Mouse (Mus musculus) heart, postnatal 4 days (tissue): ENCODE results near the gene Olfr43. TPM values are rescaled to one million over a fixed set of nuclear protein-coding genes. Genes with fewer than 3 reads are reported as not detected.

Experiments used
- DNase-seq: peaks from one replicate; pipeline ENCODE4 v3.0.0; 2021
- total RNA-seq, 2 experiments: library from RNA; stranded (reverse); gene quantifications; 2 replicates each; pipeline ENCODE4 v1.2.3; 2021

The Olfr43 gene
- total RNA-seq: not detected

DNA sequence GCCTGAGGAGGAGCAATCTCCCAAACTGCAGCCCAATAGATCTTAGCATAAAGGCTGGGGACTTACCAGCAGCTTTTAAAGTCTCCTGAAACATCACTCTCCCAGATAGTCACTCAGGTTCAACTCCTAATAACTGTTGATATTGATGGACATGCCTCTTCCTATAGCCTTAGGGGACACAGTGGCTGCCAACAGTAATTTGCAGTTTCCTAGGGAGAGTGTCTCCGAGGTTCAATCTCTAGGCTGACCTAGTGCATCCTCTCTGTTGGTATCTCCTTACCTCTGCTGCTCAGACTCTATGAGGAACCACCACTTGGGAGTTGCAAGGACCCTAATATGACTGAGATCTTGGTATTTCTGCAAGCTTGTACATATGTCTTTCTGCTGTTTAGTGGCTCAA, at the start of gene Olfr43:
Gene Olfr43, minus strand, starts transcription at position 101 of the 400 bp plus-strand sequence.
- no peak for DNase-seq

DNA sequence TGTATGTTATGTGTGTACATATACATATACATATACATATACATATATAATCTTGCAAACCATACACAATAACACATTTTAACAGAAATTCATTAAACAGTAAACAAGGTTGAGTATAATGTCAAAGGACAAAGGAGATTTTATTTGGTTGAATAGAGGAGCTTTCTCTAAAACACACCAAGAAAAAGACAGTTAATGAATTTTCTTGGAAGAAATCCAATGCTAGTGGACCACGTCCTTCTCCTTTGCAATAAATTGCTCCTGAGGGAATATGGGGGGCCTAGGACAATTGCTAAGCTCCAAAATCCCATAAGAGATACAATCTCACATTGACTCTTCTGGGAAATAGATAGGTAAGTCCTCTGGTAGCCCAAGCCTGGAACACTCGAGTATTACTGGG, 48.3 kb upstream of the Olfr43 start, which contains the start of gene Olfr406:
Gene Olfr406, plus strand, starts transcription at position 301 of the 400 bp plus-strand sequence.
- no peak for DNase-seq

DNA sequence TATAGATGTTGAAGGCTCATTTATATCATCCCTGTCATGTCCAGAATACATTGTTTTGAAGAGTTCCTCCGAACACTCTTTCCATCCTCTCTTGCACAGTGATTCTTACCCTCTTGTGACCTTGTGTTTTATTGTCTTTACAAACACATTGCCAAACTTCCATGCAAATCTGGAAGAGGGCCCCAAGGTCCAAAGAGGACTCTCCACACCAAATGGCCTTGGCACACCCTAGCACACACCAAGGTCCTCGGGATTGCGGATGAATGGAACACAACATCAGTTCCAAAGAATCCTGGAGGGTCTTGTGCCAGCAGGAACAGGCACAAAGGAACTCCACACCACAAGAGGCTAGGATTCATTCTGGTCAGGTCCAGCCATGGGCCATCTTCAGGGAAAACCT, 30.0 kb upstream of the Olfr43 start:
- no peak for DNase-seq

DNA sequence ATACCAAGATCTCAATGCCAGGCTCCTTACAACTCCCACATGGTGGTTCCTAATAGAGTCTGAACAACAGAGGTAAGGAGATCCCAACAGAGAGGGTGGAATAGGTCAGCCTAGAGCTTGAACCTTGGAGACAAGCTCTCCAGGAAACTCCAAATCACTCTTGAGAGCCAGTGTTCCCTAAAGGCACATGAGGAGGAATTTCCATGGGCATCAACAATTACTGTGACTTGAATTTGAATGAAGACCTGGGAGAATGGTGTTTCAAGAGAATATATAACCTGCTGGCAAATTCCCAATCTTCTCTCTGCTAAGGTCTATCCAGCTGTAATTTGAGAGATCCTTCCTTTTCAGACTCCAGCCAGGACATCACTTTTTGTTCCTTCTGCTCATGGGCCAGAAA, 25.2 kb downstream of the Olfr43 start, which contains the start of gene Olfr403:
Gene Olfr403, plus strand, starts transcription at position 301 of the 400 bp plus-strand sequence.
- no peak for DNase-seq

DNA sequence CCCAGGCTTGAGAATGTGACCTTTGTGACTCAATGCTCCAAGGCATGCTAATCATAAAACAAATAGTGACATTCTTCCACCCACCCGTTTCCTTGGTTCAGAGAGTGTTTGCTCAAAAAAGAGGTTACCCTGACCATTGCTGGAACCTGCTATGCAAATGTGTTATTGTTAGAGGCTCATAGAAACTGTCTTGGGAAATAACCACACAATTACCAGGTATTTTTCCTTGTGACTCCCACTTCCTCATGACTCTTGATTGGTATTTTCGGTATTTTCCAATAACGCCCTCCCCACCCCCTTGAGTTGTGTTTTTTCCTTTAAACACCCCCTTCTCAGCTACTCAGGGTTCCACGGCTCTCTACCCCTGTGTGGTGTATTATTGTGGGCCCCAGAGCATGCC, 27.4 kb downstream of the Olfr43 start:
- DNase-seq: no peak

DNA sequence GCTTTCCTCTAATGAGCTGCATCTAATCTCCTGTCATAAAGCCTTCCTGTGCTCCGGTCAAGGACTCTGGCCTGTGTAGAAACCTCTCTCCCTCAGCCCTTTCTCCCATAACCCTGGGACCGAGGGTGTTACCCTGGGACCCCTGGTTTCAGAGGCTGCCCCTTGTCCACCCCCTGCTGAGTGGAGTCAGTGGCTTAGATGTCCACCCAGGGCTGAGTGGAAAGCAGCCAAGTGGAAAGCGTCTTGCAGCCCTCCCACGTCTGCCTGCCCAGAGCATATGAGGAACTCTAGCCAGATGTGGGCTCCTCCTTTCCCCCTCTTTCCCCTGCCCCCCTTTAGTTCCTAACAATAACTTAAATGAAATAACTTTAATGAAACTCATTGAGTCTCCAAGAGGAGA, 28.0 kb downstream of the Olfr43 start:
- DNase-seq: no peak

DNA sequence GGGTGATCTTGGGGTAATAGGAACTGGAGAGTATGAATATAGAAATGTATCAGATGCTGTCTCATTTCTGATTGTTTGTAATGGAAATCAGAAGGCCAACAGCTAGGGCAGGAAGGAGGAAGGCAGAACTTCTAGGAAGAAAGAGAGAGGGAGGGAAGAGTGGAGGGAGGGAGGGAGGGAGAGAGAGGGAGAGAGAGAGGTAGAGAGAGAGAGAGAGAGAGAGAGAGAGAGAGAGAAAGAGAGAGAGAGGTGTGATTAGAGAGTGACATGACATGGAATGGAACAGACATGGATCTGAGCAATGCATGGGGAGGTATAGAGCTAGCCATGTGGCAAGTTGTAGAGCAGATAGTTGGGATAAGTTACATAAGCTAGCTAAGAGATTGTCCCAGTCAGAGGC, 42.4 kb downstream of the Olfr43 start:
- DNase-seq: no peak

Other genes with a start within 250 kb of the Olfr43 start
- not detected for gene Olfr398, start 221.0 kb downstream of the Olfr43 start, total RNA-seq
- not detected for gene Olfr139, start 154.8 kb downstream of the Olfr43 start, total RNA-seq
- not detected for gene Olfr399, start 154.8 kb downstream of the Olfr43 start, total RNA-seq
- gene Zfp616, start 141.4 kb downstream of the Olfr43 start, total RNA-seq: not detected
- not detected for gene Olfr401, start 97.7 kb downstream of the Olfr43 start, total RNA-seq
- not detected for gene Olfr402, start 57.9 kb downstream of the Olfr43 start, total RNA-seq
- not detected for gene Olfr403, start 25.1 kb downstream of the Olfr43 start, total RNA-seq
- not detected for gene Olfr406, start 48.4 kb upstream of the Olfr43 start, total RNA-seq
- gene Olfr59, start 72.4 kb upstream of the Olfr43 start, total RNA-seq: not detected
- gene Olfr410, start 126.7 kb upstream of the Olfr43 start, total RNA-seq: not detected
- not detected for gene Olfr411, start 141.3 kb upstream of the Olfr43 start, total RNA-seq
- not detected for gene Olfr412, start 150.7 kb upstream of the Olfr43 start, total RNA-seq